Mouse (Mus musculus): Measurements from ENCODE around the gene Hes2.

The Hes2 gene

GRCm38 (mm10) chr4:152158585-152159284 is at the start of gene Hes2:
TSS of gene Hes2 (plus strand) at chr4:152158867.
- no peak for DNase-seq (ENCODE audit: low read depth in 1 of 2, low spot score in 2 of 2)

DNA sequence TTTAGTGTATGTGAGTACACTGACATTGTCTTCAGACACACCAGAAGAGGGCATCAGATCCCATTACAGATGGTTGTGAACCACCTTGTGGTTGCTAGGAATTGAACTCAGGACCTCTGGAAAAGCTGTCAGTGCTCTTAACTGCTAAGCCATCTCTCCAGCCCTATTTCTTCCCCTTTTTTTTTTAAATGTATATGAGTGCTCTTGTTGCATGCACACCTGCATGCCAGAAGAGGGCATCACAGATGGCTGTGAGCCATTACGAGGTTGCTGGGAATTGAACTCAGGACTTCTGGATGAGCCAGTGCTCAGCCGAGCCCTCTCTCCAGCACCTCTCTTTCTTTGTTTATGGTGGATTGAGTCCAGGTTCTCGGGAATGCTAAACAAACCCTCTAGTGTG is 49.2 kb upstream of the Hes2 start:
- DNase-seq (ENCODE audit: low read depth in 1 of 2, low spot score in 2 of 2) = no peak

- no peak for DNase-seq (ENCODE audit: low read depth in 1 of 2, low spot score in 2 of 2)
These were observed 48.0 kb upstream of the Hes2 start for GRCm38 (mm10) chr4:152110689-152111088.

DNA sequence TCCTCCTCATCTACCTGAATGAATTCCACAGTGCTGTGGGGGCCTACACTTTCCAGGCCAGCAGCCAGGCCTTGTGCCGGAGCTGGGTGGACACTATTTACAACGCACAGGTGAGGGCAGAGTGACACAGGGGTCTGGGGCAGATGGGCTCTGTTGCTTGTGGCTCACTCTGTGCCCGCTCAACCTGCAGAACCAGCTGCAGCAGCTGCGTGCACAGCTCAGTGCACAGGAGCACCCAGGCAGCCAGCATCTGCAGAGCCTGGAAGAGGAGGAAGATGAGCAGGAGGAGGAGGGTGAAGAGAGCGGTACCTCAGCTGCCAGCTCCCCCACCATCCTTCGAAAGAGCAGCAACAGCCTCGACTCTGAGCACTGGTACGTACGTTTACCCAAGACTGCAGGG is 46.3 kb upstream of the Hes2 start:
- no peak for DNase-seq (ENCODE audit: low read depth in 1 of 2, low spot score in 2 of 2)

GRCm38 (mm10) chr4:152114080-152114479 is 44.6 kb upstream of the Hes2 start:
- no peak for DNase-seq (ENCODE audit: low read depth in 1 of 2, low spot score in 2 of 2)

- no peak for DNase-seq (ENCODE audit: low read depth in 1 of 2, low spot score in 2 of 2)
These were observed 42.6 kb upstream of the Hes2 start, which contains the start of gene Tnfrsf25 for GRCm38 (mm10) chr4:152115921-152116612. TSS of gene Tnfrsf25 (plus strand) at chr4:152115934.

DNA sequence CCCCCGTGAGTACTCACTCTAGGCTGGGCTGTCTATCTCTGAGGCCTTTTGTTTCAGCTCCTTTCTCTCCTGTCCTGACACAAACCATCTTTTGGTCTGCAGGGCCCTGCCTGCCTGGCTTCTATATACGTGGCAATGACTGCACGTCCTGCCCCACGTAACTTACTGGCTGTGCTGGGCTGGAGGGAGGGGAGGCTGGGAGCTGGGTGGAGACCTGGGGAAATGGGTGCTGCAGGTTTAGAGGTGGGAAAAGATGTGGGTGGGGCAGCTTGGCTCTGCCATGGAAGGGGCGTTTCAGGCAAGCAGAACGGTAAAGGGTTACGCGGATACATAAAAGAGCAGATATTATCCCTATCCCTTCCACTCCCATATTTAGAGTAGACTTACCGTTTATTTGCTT is 41.1 kb upstream of the Hes2 start:
- no peak for DNase-seq (ENCODE audit: low read depth in 1 of 2, low spot score in 2 of 2)

DNA sequence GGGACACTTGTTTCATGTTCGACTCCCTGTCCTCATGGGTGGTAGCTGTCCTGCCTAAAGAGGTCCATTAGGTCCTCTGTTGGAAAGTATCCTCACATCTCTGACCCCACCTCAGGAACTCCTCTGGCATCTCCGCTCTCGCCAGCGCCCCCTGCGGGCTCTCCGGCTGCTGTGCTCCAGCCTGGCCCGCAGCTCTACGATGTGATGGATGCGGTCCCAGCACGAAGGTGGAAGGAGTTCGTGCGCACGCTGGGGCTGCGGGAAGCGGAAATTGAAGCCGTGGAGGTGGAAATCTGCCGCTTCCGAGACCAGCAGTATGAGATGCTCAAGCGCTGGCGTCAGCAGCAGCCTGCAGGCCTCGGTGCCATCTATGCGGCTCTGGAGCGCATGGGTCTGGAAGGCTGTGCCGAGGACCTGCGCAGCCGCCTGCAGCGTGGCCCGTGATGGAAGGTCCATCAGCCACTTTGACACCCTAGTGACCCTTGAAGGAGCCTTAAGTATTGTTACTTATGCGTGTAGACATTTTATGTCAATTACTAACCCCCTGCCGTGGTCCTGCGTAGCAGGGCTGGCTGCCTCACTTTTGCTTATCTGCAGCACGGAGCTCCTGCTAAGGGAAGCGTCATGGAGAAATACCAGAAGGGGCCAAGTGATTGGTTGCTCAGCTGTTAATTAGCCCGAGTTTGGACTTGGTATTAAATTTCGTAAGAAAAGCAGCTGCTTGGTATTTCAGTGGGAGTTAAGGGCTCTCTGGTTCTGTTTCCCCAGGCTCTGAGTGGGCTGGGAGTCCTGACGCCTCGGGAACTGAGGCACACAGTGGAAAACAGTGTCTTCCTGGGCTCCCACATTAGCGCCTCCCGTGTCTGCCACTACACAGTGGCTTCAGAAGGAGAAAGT is 39.0 kb upstream of the Hes2 start:
- no peak for DNase-seq (ENCODE audit: low read depth in 1 of 2, low spot score in 2 of 2)

- DNase-seq (ENCODE audit: low read depth in 1 of 2, low spot score in 2 of 2) = no peak
These were observed 38.1 kb upstream of the Hes2 start for GRCm38 (mm10) chr4:152120311-152121182.

DNA sequence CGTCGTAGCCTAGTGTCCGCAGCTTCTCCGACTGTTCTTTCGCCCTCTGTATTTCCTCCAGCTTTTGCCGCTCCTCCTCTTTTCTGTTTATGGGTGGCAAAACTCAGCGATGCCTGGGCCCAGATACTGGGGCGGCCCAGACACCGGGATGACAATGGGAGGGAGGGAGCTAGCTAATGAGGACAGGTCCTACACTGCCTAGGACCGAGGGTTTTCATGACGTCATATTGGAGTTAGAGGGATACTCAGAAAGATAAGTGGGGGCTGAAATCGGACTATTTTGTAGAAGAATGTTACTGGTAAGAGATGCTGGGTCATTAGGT is 37.5 kb upstream of the Hes2 start:
- no peak for DNase-seq (ENCODE audit: low read depth in 1 of 2, low spot score in 2 of 2)

DNA sequence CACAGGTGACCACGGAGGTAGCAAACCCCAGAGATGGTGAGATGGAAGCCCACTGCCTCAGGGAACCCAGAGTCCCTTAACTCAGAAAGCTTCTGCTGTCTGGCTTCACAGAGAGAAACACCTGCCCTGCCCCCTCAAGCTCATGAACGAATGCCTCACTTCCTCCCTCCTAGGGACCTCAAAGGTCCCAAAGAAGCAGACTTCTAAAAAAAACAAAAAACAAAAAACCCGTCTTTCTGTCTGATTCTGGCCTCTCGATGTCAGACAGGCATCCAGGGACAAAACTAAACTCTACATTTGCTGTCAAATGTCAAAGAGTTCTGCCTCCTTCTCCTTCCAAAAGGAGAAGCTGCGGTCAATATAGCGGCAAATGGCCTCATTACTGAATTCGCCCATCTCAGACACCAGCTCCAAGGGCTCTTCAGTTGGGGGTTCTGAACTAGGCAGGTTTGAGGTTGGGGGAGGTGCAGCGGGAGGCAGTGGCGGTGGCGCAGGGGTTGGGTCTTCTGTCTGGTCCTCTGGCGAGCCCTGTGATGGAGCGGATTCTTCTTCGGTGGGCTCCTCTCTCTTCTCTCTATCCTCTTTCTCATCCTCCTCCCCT is 34.2 kb upstream of the Hes2 start:
- no peak for DNase-seq (ENCODE audit: low read depth in 1 of 2, low spot score in 2 of 2)

- DNase-seq (ENCODE audit: low read depth in 1 of 2, low spot score in 2 of 2) = no peak
These were observed 33.3 kb upstream of the Hes2 start for GRCm38 (mm10) chr4:152125161-152126025.

DNA sequence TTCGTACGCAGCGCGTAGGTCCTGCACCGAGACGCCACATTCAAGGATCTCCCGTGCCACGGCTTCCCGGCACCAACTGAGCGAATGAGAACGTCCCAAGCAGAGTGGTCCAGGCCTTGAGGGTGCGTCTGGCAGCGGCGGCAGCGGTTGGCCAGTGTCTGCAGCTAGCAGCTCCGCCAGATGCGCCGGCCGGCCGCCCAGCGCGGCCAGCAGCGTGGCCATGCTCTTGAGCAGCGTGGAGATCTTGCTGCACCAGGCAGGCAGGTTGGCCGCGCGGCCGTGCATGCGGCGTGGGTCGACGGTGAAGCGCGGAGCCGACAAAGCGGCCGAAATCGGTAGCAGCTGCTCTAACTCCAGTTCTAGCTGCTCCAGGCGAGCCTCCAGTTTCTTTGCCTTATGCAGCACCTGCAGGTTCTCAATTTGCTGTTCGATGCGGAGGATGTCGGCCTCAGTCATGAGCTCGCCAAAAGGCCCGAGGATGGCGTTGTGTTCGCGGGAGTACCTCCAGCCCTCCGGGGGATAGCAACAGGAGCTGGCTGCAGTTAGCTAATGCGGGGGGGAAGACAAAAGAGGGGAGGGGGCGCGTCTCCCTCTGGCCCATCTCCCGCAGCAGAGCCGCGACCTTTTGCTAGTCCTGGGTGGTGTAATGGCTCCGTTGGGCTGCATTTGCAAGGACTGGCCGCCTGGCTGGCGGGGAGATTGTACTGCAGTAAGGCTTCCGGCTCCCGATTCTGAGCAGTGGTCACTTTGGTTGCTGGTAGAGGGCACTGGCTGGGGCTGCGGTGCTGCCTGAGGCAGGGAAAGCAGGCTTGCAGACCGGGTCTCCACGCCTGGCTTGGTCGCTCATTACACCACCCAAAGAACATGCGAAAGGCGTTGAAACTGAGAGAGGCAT is 32.4 kb upstream of the Hes2 start:
- no peak for DNase-seq (ENCODE audit: low read depth in 1 of 2, low spot score in 2 of 2)

GRCm38 (mm10) chr4:152127884-152128283 is 30.8 kb upstream of the Hes2 start:
- no peak for DNase-seq (ENCODE audit: low read depth in 1 of 2, low spot score in 2 of 2)

GRCm38 (mm10) chr4:152128784-152129183 is 29.9 kb upstream of the Hes2 start:
- no peak for DNase-seq (ENCODE audit: low read depth in 1 of 2, low spot score in 2 of 2)

GRCm38 (mm10) chr4:152129395-152129930 is 29.2 kb upstream of the Hes2 start:
- no peak for DNase-seq (ENCODE audit: low read depth in 1 of 2, low spot score in 2 of 2)

- DNase-seq (ENCODE audit: low read depth in 1 of 2, low spot score in 2 of 2) = no peak
These were observed 27.7 kb upstream of the Hes2 start for GRCm38 (mm10) chr4:152130771-152131653.

Measured in monocyte, adult 2 months (primary cell).